Mouse (Mus musculus) adrenal gland, postnatal 14 days (tissue): ENCODE measurements around the gene Col4a4. TPM values are rescaled to one million over a fixed set of nuclear protein-coding genes. Genes with fewer than 3 reads are reported as not detected.

ENCODE experiments used
- DNase-seq: peaks from one replicate; pipeline ENCODE4 v3.0.0; 2021; ENCODE audit warnings: mixed read lengths
- total RNA-seq: library from RNA; stranded (reverse); gene quantifications from 2 replicates; pipeline ENCODE4 v1.2.3, GENCODE M21; 2021

Col4a4 gene
- total RNA-seq, 1 experiment from 2014 or later, result 9.5 TPM

- no peak for DNase-seq
These were observed 174.6 kb downstream of the Col4a4 start for GRCm38 (mm10) chr1:82412085-82412484.

- DNase-seq, result no peak
These were observed 175.1 kb downstream of the Col4a4 start for GRCm38 (mm10) chr1:82411521-82411920.

- no peak for DNase-seq
These were observed 176.1 kb downstream of the Col4a4 start for GRCm38 (mm10) chr1:82410548-82410947.

- DNase-seq, result no peak
These were observed 177.4 kb downstream of the Col4a4 start for GRCm38 (mm10) chr1:82409271-82409670.

- DNase-seq, result no peak
These were observed 178.9 kb downstream of the Col4a4 start for GRCm38 (mm10) chr1:82407786-82408185.

Other genes with a start within 250 kb of the Col4a4 start
- 3.5 and 3.9 TPM in 2 replicates for gene Col4a3, start 72 bp upstream of the Col4a4 start, total RNA-seq
- 129 and 138 TPM in 2 replicates for gene Mff, start 138.0 kb upstream of the Col4a4 start, total RNA-seq
- gene Tm4sf20, start 181.6 kb upstream of the Col4a4 start, total RNA-seq, result not detected in 2 replicates
- not detected in 2 replicates for gene Gm47791, start 184.4 kb upstream of the Col4a4 start, total RNA-seq